Mouse (Mus musculus) thymus, adult 2 months (tissue): ENCODE data around the gene Rbm42. TPM values are rescaled to one million over a fixed set of nuclear protein-coding genes. Genes with fewer than 3 reads are reported as not detected.

Experiments used
- DNase-seq: peaks from one replicate; pipeline ENCODE4 v3.0.0; 2021
- H3K27ac ChIP-seq: fragments of 200-500 bp; 2 replicates; pipeline ENCODE4 v1.5.1; 2012; ENCODE audit warnings: low read length, control low read depth; ENCODE audit not compliant: control insufficient read depth, insufficient read depth
- H3K27me3 ChIP-seq: fragments of 200-500 bp; 2 replicates; pipeline ENCODE4 v1.6.1; 2012; ENCODE audit warnings: mild to moderate bottlenecking, low read length, moderate library complexity, mixed read lengths; ENCODE audit not compliant: control insufficient read depth, insufficient read depth
- H3K36me3 ChIP-seq: fragments of 200-500 bp; 2 replicates; pipeline ENCODE4 v1.6.1; 2012; ENCODE audit warnings: mild to moderate bottlenecking, low read length, moderate library complexity; ENCODE audit not compliant: control insufficient read depth, insufficient read depth
- H3K4me1 ChIP-seq: fragments of 200-500 bp; replicated peaks from 2 replicates; pipeline ENCODE4 v1.6.1; 2012; ENCODE audit warnings: low read length; ENCODE audit not compliant: control insufficient read depth, insufficient read depth
- H3K4me3 ChIP-seq: fragments of 200-500 bp; 2 replicates; pipeline ENCODE4 v1.5.1; 2012; ENCODE audit warnings: mild to moderate bottlenecking, low read length, control low read depth, moderate library complexity; ENCODE audit not compliant: control insufficient read depth, insufficient read depth
- CTCF ChIP-seq: fragments of 200-500 bp; IDR thresholded peaks from 2 replicates; pipeline ENCODE4 v1.5.1; 2012; ENCODE audit warnings: mild to moderate bottlenecking, control low read depth, low read length, moderate library complexity, borderline replicate concordance; ENCODE audit not compliant: control insufficient read depth, poor library complexity, insufficient read depth; ENCODE audit errors: extremely low read depth
- POLR2A ChIP-seq: fragments of 200-500 bp; IDR thresholded peaks from 2 replicates; pipeline ENCODE4 v1.6.1; 2012; ENCODE audit warnings: mild to moderate bottlenecking, low read length, control low read depth, moderate library complexity; ENCODE audit not compliant: control insufficient read depth, poor library complexity, insufficient read depth; ENCODE audit errors: extremely low read depth
- WGBS: fragments of 180-500 bp; shearing (Covaris S2); methylation state at CpG from one replicate; pipeline ENCODE4 v1.1.7; 2018; 5-methylcytosine and 5-hydroxymethylcytosine counted together
- polyA plus RNA-seq: library from polyadenylated mRNA; depleted of rRNA; stranded (reverse); fragments of >200 nt; gene quantifications from 2 replicates; pipeline ENCODE4 v1.2.3, GENCODE M21; 2012

Gene Rbm42
- polyA plus RNA-seq, 1 experiment = 117 TPM

GRCm38 (mm10) chr7:30635752-30636151 is 14.4 kb downstream of the Rbm42 start, which contains the start of gene Etv2:
TSS of gene Etv2 (minus strand) at chr7:30635852.
- Histone ChIP-seq H3K4me3 (no peak within 1 kb of the TSS), H3K4me1 (no peaks in the 10 kb centered on the region), H3K27me3 (peaks cover 20% of the 10 kb centered on the region), H3K36me3 (peaks cover 3% of the 10 kb centered on the region), H3K27ac (no peak within 1 kb of the TSS)
- WGBS = 10% methylated on average over 5 of the region's 5 CpGs
- no peak for DNase-seq
- TF ChIP-seq CTCF (no peak), POLR2A (no peak)

- Histone ChIP-seq H3K4me3 (no peak overlapping the region), H3K27me3 (peaks cover 20% of the 10 kb centered on the region), H3K27ac (no peak overlapping the region), H3K36me3 (no peaks in the 10 kb centered on the region), H3K4me1 (no peaks in the 10 kb centered on the region)
- no peak for TF ChIP-seq POLR2A
- peak; percentile 71; the same call in 1 of the 2 replicates for TF ChIP-seq CTCF
- DNase-seq = peak; percentile 59
- WGBS = 6% methylated on average over 20 of the region's 20 CpGs
Measured at GRCm38 (mm10) chr7:30634621-30635020, 15.5 kb downstream of the Rbm42 start.

GRCm38 (mm10) chr7:30633762-30634412 is 16.2 kb downstream of the Rbm42 start:
- Histone ChIP-seq H3K4me1 (no peaks in the 10 kb centered on the region), H3K27me3 (peaks cover 20% of the 10 kb centered on the region)

GRCm38 (mm10) chr7:30629013-30629412 is 21.1 kb downstream of the Rbm42 start:
- H3K4me3 ChIP-seq = no peak overlapping the region
- DNase-seq = no peak
- H3K36me3 ChIP-seq = 0 out of 2 replicates have a peak, but pooled peaks cover 3% of the 10 kb centered on the region
- peaks cover 6% of the 10 kb centered on the region for H3K4me1 ChIP-seq
- peaks cover 12% of the 10 kb centered on the region for H3K27me3 ChIP-seq
- H3K27ac ChIP-seq = no peak overlapping the region
- no peak for TF ChIP-seq CTCF
- TF ChIP-seq POLR2A = no peak

More at GRCm38 (mm10) chr7:30633762-30634412, 16.2 kb downstream of the Rbm42 start:
- TF ChIP-seq POLR2A = no peak
- TF ChIP-seq CTCF = no peak
- Histone ChIP-seq H3K27ac (no peak overlapping the region), H3K4me3 (no peak overlapping the region), H3K36me3 (no peaks in the 10 kb centered on the region)
- 10% methylated on average over 27 of the region's 27 CpGs for WGBS
- no peak for DNase-seq

GRCm38 (mm10) chr7:30626647-30627046 is 23.5 kb downstream of the Rbm42 start:
- 89% methylated on average over 5 of the region's 5 CpGs for WGBS
- H3K27me3 ChIP-seq = no peaks in the 10 kb centered on the region; the same call in 1 of the 2 replicates
- no peak for DNase-seq
- TF ChIP-seq POLR2A (no peak), CTCF (no peak)
- peaks cover 6% of the 10 kb centered on the region for H3K4me1 ChIP-seq
- H3K4me3 ChIP-seq = no peak overlapping the region
- peaks cover 12% of the 10 kb centered on the region for H3K36me3 ChIP-seq
- no peak overlapping the region for H3K27ac ChIP-seq

- H3K27me3 ChIP-seq = no peaks in the 10 kb centered on the region; the same call in 1 of the 2 replicates
- peak within 1 kb of the TSS; percentile 67 for H3K4me3 ChIP-seq
- H3K4me1 ChIP-seq = peaks cover 6% of the 10 kb centered on the region
- DNase-seq = peak; percentile 82
- peak; percentile 57; the same call in 1 of the 2 replicates for TF ChIP-seq CTCF
- 0 out of 2 replicates have a peak, but pooled peaks have one; percentile 36 for TF ChIP-seq POLR2A
- 1% methylated on average over 44 of the region's 44 CpGs for WGBS
- H3K36me3 ChIP-seq = peaks cover 12% of the 10 kb centered on the region
- no peak within 1 kb of the TSS for H3K27ac ChIP-seq
Measured at GRCm38 (mm10) chr7:30625530-30626384, 24.4 kb downstream of the Rbm42 start, which contains the start of gene Cox6b1. TSS of gene Cox6b1 (minus strand) at chr7:30626151.
